Mouse (Mus musculus) olfactory bulb, adult 2 months (tissue): ENCODE results near the gene Gm49321. TPM values are rescaled to one million over a fixed set of nuclear protein-coding genes. Genes with fewer than 3 reads are reported as not detected.

ENCODE experiments used
- H3K27ac ChIP-seq: fragments of 200-500 bp; 2 replicates; pipeline ENCODE4 v1.5.1; 2012; ENCODE audit warnings: low read depth, low read length; ENCODE audit not compliant: insufficient read depth
- H3K4me1 ChIP-seq: fragments of 200-500 bp; 2 replicates; pipeline ENCODE4 v1.6.1; 2012; ENCODE audit warnings: low read length; ENCODE audit not compliant: control insufficient read depth, insufficient read depth
- H3K4me3 ChIP-seq: fragments of 200-500 bp; 2 replicates; pipeline ENCODE4 v1.5.1; 2012; ENCODE audit warnings: mild to moderate bottlenecking, low read depth, low read length, moderate library complexity; ENCODE audit not compliant: insufficient read depth
- CTCF ChIP-seq: fragments of 200-500 bp; IDR thresholded peaks from 2 replicates; pipeline ENCODE4 v1.5.1; 2012; ENCODE audit warnings: low read depth, mild to moderate bottlenecking, low read length, moderate library complexity; ENCODE audit not compliant: insufficient read depth
- POLR2A ChIP-seq: fragments of 200-500 bp; IDR thresholded peaks from 2 replicates; pipeline ENCODE4 v1.6.1; 2012; ENCODE audit warnings: mild to moderate bottlenecking, low read depth, low read length, moderate library complexity; ENCODE audit not compliant: insufficient read depth
- WGBS: fragments of 180-500 bp; shearing (Covaris S2); methylation state at CpG from one replicate; pipeline ENCODE4 v1.1.7; 2018; 5-methylcytosine and 5-hydroxymethylcytosine counted together
- polyA plus RNA-seq: library from polyadenylated mRNA; stranded (reverse); fragments of >200 nt; gene quantifications from 2 replicates; pipeline ENCODE4 v1.2.4, GENCODE M21; 2012; ENCODE audit warnings: low replicate concordance; ENCODE audit not compliant: missing spikeins, insufficient read depth, insufficient read length

Gm49321 gene
- polyA plus RNA-seq, 1 experiment: not detected

DNA sequence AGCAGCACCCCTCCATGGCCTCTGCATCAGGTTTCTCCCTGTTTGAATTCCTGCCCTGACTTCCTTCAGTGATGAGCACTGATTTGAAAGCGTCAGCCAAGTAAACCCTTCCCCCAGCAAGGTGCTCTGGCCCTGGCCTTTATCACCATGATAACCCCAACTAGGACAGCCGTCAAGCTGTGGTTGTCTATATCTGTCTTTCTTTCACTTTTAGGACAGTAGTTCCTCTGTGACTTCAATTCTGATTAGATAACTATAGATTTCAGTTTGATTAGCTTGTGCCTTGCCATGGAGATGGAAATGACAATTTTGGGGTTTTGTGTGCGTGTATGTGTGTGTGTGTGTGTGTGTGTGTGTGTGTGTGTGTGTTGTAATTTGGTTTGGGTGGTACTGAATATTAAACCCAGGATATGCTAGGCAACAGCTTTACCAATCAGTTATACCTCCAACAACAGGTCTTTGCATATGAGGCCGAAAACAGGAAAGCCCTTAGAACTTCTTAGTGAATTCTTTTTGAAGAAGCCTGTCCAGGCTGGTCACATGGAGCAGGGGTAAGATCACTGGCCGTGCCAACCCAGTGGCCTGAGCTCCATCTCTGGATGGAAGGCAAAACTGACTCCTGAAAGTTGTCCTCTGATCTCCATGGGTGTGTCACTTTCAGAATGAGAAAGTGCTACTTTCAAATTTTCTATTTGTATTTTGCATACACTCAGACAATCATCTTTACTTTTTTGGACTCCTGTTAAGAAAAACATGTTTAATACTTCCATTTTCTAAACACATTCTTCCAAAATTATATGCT lies 33.1 kb upstream of the Gm49321 start:
- no peaks in the 10 kb centered on the region for H3K4me1 ChIP-seq
- H3K4me3 ChIP-seq: no peak overlapping the region
- H3K27ac ChIP-seq: no peak overlapping the region
- TF ChIP-seq CTCF (no peak), POLR2A (no peak)
- 87% methylated on average over 5 of the region's 5 CpGs for WGBS

DNA sequence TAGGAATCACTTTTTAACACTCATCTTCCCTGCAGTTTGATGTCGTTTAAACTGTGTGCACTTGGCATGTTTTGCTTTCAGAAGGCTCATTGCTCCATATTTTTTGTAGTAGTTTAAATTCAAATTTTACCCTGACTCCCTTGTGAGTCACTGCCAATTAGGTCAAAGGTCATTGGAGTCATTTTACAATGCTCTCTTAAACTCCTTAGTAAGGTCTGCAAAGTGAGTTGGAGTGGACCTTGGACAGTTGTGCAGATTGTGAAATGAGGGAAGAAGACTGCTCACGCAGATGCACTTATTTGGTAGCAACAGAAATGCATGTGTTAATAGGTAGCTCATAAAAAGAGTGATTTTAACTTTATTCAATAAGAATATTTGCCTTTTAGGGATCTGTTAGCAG lies 32.4 kb upstream of the Gm49321 start:
- H3K4me1 ChIP-seq: no peaks in the 10 kb centered on the region
- no peak overlapping the region for H3K27ac ChIP-seq
- TF ChIP-seq POLR2A: no peak
- TF ChIP-seq CTCF: no peak
- no peak overlapping the region for H3K4me3 ChIP-seq
- 64% methylated on average over 2 of the region's 2 CpGs for WGBS

DNA sequence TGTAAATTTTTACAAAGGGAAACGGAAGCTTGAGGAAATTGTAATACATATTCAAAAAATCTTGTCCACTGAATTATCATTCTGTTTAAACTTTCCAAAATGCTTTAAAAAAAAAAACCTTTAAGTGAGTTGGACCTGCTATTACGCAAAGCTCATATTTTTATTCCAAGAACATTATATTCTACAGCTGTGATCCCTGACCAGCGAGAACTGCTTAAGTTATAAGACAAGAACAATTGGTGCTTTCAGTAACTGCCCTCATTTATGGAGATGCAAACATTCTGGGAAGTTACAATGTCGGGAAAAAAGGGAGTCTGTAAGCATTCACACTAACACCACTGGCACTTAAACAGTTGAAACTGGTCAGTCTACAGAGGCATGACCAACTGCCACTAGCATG lies 31.9 kb upstream of the Gm49321 start:
- WGBS: 77% methylated on average over 4 of the region's 4 CpGs
- Histone ChIP-seq H3K27ac (no peak overlapping the region), H3K4me1 (no peaks in the 10 kb centered on the region), H3K4me3 (no peak overlapping the region)
- TF ChIP-seq CTCF: no peak
- no peak for TF ChIP-seq POLR2A

DNA sequence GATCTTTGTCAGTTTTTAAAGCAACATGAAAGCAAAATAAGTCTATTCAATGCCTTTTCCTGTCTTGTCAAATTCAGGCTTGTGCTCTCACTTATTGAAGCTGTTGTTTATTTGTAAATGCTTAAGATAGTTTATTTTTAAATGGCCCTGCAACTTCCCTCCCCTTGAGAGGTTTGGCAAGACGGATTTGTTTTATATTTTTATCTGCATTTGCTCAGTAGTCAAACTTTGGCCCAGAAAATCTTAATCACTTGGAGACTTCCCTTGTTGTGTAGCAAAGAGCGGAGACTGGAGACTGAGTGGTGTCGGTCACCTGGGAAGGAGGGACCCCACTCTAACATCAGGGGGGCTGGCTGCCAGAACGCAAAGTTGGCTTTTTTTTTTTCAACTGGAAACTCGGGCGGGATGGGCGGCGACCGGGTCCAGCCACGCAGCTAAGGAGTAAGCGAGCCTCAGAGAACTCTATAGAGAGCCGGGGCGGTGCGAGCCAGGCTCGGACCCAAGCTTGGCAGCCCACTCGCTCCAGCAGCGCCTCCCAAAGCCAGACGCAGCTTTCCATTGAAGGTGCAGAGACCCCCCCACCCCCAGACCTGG lies 30.3 kb upstream of the Gm49321 start:
- 2% methylated on average over 18 of the region's 18 CpGs for WGBS
- Histone ChIP-seq H3K27ac (peak overlapping the region; percentile 57), H3K4me3 (peak overlapping the region; percentile 91), H3K4me1 (no peaks in the 10 kb centered on the region)
- TF ChIP-seq CTCF (no peak), POLR2A (no peak)

DNA sequence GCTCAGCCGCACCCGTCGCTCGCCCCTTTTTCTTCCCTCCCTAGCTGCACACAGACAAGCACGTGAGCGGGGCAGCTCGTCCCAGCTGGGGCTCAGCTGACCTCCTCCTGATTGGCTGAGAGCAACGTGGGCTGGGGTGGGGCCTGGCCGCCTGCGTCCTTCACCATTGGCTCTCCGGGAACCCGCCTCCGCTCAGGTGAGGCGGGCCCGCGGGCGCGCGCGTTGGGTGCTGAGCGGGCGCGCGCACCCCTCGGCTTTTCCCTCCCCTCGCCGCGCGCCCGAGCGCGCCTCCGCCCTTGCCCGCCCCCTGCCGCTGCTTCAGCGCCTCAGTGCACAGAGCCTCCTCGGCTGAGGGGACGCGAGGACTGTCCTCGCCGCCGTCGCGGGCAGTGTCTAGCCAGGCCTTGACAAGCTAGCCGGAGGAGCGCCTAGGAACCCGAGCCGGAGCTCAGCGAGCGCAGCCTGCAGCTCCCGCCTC lies 29.7 kb upstream of the Gm49321 start:
- Histone ChIP-seq H3K27ac (peak overlapping the region; percentile 92), H3K4me3 (peak overlapping the region; percentile 91), H3K4me1 (no peaks in the 10 kb centered on the region)
- TF ChIP-seq CTCF (no peak), POLR2A (peak; percentile 97)
- WGBS: under 1% methylated on average over 51 of the region's 51 CpGs

DNA sequence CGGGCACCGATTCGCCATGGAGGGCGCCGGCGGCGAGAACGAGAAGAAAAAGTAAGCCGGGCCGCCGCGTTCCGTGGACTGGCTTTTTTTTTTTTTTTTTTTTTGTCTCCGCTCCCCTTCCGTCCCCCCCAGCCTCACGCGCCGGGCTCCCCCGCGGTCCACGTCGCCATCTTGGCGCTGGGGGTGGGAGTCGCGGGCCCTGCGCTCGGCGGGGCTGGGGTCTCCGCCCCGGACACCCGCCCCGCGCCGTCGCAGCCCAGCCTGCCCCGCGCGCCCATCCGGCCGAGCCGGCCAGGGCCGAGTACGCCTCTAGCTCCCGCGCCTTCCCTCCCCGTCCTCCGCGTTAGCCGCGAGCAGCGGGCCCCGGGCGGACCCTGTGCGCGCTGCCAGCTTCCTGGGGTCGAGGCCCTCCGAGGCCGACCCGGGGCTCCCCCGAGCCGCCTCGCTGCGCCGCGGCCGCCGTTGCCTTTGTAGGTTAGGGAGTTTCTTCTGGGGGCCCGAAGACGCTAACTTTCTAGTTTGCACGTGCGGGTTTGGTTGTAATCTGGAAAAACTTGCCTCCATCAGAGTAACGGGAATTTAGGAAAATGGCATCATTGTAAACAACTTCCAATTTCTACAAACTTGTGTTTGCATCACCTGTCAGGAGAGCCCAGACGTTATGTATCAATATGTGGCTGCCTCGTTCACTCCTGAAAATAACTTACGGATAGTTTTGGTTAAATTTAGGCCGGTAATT lies 29.0 kb upstream of the Gm49321 start:
- peak overlapping the region; percentile 91 for H3K4me3 ChIP-seq
- peak overlapping the region; percentile 92 for H3K27ac ChIP-seq
- under 1% methylated on average over 76 of the region's 76 CpGs for WGBS
- TF ChIP-seq CTCF (no peak), POLR2A (peak; percentile 18; the same call in 1 of the 2 replicates)
- no peaks in the 10 kb centered on the region for H3K4me1 ChIP-seq

DNA sequence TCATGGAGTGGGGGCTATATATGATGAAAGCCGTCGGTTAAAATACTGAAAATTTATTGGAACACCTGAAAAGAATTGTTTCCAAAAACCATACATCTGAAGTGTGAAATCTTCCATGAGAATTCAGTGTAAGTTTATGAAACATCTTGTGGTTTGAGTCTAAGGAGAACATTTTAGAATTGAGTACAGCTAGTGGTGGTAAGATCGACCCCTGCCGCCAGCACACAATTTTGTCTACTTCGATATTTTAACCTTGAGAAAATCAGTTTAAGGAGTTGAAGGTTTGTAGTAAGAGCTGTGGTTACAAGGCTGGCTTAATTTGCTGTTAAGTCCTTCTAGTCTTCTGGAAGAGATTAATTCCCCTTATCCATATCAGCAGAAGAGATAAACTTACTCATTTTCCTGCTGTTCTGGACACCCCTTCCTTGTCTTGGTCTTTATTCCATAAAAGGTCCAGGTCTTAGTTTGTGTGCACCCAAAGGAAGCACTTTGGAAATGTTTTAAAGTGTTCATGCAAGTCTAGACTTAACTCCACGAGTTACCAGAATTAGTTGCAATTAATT lies 28.4 kb upstream of the Gm49321 start:
- no peaks in the 10 kb centered on the region for H3K4me1 ChIP-seq
- H3K27ac ChIP-seq: no peak overlapping the region
- H3K4me3 ChIP-seq: no peak overlapping the region
- no peak for TF ChIP-seq POLR2A
- TF ChIP-seq CTCF: no peak
- 2% methylated on average over 6 of the region's 6 CpGs for WGBS

DNA sequence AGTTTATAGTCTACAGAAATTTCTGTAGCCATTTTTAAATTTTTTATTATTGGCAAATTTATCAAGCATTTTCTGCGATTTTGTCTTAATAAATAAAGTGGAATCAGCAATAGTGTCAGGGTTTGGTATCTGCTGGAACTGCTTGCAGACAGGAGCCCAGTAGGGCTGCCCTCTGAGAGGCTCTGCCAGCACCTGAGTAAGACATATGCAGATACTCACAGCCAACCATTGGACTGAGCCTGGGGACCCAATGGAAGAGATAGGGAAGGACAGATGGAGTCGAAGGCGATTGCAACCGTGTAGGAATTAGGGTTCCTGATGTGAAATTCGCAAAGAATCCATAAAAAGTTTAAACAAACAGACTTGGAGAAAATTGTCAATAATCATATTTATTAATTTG lies 19.0 kb upstream of the Gm49321 start:
- Histone ChIP-seq H3K27ac (no peak overlapping the region), H3K4me1 (no peaks in the 10 kb centered on the region), H3K4me3 (no peak overlapping the region)
- WGBS: 99% methylated on average over 5 of the region's 5 CpGs
- TF ChIP-seq POLR2A (no peak), CTCF (no peak)

DNA sequence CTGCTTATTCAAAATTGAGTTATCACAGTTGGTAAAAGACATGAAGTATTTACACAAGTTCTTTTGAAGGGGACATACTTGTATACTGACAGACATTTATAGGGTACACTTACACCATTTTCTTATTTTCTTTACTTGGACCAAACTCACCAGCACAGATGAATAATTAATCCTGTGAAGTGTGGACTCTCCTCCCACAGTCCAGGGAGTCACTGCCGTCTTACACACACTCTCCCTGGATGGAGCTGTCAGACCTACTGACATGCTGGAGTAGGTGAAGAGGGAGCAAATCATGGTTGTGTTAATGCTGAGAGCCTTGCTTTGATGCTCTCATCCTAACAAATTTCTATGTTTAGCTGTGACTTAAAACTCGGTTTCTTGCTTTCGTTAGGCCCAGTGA lies 7.2 kb upstream of the Gm49321 start:
- H3K27ac ChIP-seq: no peak overlapping the region
- no peaks in the 10 kb centered on the region for H3K4me1 ChIP-seq
- 66% methylated on average over 3 of the region's 3 CpGs for WGBS
- no peak overlapping the region for H3K4me3 ChIP-seq
- TF ChIP-seq POLR2A (no peak), CTCF (no peak)
